ENCODE assay signal across 9 mouse cellular contexts in genomic region chr3:129640211-129641000, GRCm38 (mm10).
DNase-seq lines count a peak whose midpoint lies in the region; ATAC-seq and TF ChIP-seq lines count a peak whose summit lies in the region.
"Had no signal": no experiment of that assay in that cellular context is flagged by ENCODE, and none has a peak within 500 bp of the region (broad histone marks: within the 10 kb centered on the region; RNA-seq: fewer than 3 reads in every experiment).

No protein-coding gene starts in this region.

- H3K27me3 ChIP-seq in limb, embryonic 13.5 days, result no peaks in the 10 kb centered on the region
- H3K27me3 ChIP-seq in thymus, adult 2 months (ENCODE audit: control insufficient read depth, insufficient read depth, low read length), result no peaks in the 10 kb centered on the region

- WGBS in limb, embryonic 13.5 days, result 62% methylated on average over 10 of the region's 10 CpGs
- WGBS in thymus, adult 2 months, result 92% methylated on average over 10 of the region's 10 CpGs

- no peak for TF ChIP-seq POLR2A in thymus, adult 2 months (IDR thresholded peaks at IDR 0.05; ENCODE audit: control insufficient read depth, extremely low read depth, insufficient read depth, low read length, poor library complexity)

- H3K36me3 ChIP-seq in limb, embryonic 13.5 days, result no peaks in the 10 kb centered on the region; the same call in 1 of the 2 replicates
- no peaks in the 10 kb centered on the region for H3K36me3 ChIP-seq in thymus, adult 2 months (ENCODE audit: control insufficient read depth, insufficient read depth, low read length)

- peak; percentile 33 for DNase-seq in retina, postnatal 1 day
- DNase-seq in retina, embryonic 14.5 days (ENCODE audit: low spot score), result no peak
- DNase-seq in right cerebral cortex, postnatal 25 days, result peak; percentile 20
- no peak for DNase-seq in cerebellum, postnatal 4 days (ENCODE audit: low spot score in 2 of 2)
- DNase-seq in thymus, adult 2 months, result no peak

- ATAC-seq in frontal cortex, adult (ENCODE audit: low TSS enrichment), result peak; percentile 84
- peak; percentile 81; the same call in 1 of the 2 replicates for ATAC-seq in limb, embryonic 13.5 days (ENCODE audit: low FRiP score, low read depth)
- ATAC-seq in cerebellum, adult (ENCODE audit: insufficient number of reproducible peaks, low FRiP score, low TSS enrichment), result no peak

- H3K9ac ChIP-seq in limb, embryonic 13.5 days, result no peak overlapping the region

- H3K4me3 ChIP-seq in limb, embryonic 13.5 days, result no peak overlapping the region
- no peak overlapping the region for H3K4me3 ChIP-seq in thymus, adult 2 months (ENCODE audit: control insufficient read depth, insufficient read depth, low read length)

- peak overlapping the region; percentile 75 for H3K27ac ChIP-seq in limb, embryonic 13.5 days
- H3K27ac ChIP-seq in thymus, adult 2 months (ENCODE audit: control insufficient read depth, insufficient read depth, low read length), result no peak overlapping the region
- H3K27ac ChIP-seq: macrophage had no signal

- no peaks in the 10 kb centered on the region for H3K9me3 ChIP-seq in limb, embryonic 13.5 days

- no peak overlapping the region for H3K4me2 ChIP-seq in limb, embryonic 13.5 days (replicated peaks)

- no peak for TF ChIP-seq CTCF in thymus, adult 2 months (IDR thresholded peaks at IDR 0.05; ENCODE audit: borderline replicate concordance, control insufficient read depth, extremely low read depth, insufficient read depth, low read length, poor library complexity)

- peaks cover 19% of the 10 kb centered on the region for H3K4me1 ChIP-seq in limb, embryonic 13.5 days
- peaks cover 2% of the 10 kb centered on the region for H3K4me1 ChIP-seq in thymus, adult 2 months (replicated peaks; ENCODE audit: control insufficient read depth, insufficient read depth, low read length)

Comparison
In these comparisons a context has a peak if more than half of its experiments do, and no peak if none do; other contexts are left out.
1. DNase-seq: peak in retina, postnatal 1 day (single experiment) and right cerebral cortex, postnatal 25 days (single experiment); none in retina, embryonic 14.5 days (single experiment), cerebellum, postnatal 4 days (0 of 2) and thymus, adult 2 months (single experiment).